Mouse (Mus musculus) kidney, adult 11 months (tissue): Measurements from ENCODE around the gene Itgal.
"Not testable (repeated sequence)": the region's sequence is repeated elsewhere in the genome, so short reads cannot be mapped to it uniquely, and the experiment has no call there.

Experiments used
- DNase-seq: peaks from one replicate; pipeline ENCODE4 v3.0.0; 2022

Gene Itgal

DNA sequence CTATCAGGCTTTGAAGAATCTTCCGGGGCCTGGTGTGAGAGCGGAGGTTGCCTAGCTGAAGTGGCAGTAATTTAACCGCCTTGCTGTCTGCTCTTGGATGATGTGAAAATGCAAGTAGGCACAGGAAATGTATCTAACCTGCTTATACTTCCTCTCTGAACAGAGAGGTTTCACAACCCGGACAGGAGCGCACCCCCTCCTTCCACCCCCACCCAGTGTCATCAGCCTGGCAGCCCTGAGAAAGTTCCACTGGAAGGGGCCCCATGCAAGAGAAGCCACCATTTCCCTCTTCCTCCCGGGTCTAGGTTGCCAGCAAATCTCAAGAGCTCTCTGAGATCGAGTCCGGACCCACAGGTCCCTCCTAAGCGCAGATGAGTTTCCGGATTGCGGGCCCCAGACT, at the start of gene Itgal:
Itgal (plus strand) TSS at position 163 of the 400 bp plus-strand sequence.
- DNase-seq, result no peak

DNA sequence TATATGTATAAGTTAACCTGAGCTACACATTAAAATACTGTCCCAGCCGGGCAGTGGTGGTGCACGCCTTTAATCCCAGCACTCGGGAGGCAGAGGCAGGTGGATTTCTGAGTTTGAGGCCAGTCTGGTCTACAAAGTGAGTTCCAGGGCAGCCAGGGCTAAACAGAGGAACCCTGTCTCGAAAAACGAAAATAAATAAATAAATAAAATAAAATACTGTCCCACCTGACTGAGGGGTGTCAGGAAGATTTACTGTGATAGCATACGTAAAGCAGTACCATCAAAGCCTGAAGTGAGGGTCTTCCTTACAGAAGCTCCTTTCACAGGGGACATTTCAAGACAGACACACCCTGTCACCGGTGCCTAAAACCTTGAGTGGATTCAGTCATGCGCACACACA, 45.5 kb upstream of the Itgal start:
- not testable (repeated sequence) for DNase-seq

DNA sequence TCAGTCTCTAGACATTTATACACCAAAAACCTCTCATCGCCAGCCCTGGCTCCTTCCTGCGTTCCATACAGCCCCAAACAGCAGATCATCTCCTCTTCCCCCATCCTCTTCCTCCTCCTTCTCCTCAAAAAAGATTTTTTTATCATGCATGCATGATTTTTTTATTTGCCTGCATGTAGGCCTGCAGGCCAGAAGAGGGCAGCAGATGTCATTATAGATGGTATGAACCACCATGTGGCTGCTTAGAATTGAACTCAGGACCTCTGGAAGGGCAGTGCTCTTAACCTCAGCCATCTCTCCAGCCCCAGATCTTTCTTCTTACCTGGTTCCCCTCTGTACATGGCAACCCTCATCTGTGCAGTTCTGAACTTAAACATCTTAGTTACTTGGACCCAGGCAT, 43.6 kb upstream of the Itgal start:
- DNase-seq, result no peak

DNA sequence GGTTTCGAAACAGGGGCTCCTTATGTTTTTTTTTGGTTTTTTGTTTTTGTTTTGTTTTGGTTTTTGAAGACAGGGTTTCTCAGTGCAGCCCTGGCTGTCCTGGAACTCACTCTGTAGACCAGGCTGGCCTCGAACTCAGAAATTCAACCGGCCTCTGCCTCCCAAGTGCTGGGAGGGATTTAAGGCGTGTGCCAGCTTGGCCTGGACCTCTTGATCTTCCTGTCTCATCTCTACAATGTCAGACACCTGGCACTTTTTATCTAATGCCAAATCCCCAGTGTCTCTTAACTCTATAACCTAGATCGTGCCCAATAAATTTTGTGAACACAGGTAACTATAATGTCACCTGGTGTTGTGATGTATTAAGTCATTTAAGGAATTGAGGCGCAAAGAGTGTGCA, 42.7 kb upstream of the Itgal start:
- DNase-seq, result no peak

DNA sequence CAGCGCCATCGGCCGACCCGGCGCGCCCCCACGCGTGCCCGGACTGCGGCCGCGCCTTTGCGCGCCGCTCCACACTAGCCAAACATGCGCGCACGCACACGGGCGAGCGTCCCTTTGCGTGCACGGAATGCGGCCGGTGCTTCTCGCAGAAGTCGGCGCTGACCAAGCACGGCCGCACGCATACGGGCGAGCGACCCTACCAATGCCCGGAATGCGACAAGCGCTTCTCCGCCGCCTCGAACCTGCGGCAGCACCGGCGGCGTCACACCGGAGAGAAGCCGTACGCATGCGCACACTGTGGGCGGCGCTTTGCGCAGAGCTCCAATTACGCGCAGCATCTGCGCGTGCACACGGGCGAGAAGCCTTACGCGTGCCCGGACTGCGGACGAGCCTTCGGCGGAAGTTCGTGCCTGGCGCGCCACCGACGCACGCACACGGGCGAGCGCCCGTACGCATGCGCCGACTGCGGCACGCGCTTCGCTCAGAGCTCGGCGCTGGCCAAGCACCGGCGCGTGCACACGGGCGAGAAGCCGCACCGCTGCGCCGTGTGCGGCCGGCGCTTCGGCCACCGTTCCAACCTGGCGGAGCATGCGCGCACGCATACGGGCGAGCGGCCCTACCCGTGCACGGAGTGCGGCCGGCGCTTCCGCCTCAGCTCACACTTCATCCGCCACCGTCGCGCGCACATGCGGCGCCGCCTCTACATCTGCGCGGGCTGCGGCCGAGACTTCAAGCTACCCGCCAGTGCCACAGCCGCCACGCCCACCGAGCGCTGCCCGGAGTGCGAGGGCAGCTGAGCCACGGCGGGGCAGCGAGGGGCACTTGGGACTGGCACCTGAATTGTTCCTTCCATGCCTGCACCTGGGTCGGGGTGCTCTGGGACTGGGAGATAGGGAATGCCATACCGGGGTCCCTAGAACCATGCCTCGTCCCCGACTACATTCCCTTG, 42.0 kb upstream of the Itgal start:
- peak; percentile 92 for DNase-seq

DNA sequence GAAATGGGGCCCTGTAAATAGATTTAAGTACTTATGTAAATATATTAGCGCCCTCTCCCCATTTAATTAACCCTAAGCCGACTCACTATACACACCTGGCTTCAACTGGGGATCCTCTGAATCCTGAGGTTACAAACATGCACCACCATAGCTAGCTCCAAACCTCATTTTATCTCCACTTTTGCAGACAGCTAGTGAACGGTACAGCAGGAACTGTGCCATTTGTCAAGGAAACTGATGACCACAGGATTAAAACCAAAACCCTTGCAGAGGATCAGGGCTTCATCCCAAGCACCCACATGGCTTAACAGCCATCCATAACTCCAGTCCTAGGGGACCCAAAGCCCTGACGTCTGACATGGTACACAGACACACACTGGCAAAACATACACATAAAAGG, 41.1 kb upstream of the Itgal start:
- no peak for DNase-seq

DNA sequence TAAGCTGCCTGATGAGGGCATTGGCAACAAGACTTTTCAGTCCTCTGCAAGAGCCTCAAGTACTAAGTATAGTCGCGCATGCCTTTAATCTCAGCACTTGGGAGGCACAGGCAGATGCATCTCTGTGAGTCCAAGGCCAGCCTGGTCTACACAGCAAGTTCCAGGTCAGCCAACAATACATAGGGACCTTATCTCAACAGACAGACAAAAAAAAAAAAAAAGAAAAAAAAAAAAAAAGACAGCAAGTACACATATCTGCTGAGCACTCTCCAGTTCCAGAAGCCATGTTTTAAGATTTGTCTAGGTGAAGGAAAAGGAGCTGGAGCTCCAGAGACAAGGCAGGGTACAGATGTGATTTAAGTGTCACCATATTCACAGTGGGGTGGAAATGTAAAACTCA, 40.1 kb upstream of the Itgal start:
- no peak for DNase-seq

DNA sequence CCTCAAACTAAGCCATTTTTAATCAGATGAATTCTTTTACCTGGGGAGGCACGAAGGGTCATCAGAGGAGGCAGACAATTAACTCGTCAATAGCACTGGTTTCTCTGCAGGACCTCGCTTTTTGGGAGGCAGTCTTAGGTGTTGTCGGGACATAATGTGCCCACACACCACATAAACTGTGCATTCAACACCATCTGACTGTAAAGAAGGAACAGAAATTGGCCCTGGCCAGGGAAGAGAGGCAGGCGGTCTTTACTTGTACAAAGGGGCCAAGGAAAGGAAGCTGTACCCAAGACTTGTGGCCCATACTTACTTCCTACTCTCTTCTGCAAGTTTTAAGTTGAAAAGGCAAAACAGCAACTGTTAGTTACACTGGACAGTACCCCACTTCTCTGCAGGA, 39.5 kb upstream of the Itgal start:
- no peak for DNase-seq

DNA sequence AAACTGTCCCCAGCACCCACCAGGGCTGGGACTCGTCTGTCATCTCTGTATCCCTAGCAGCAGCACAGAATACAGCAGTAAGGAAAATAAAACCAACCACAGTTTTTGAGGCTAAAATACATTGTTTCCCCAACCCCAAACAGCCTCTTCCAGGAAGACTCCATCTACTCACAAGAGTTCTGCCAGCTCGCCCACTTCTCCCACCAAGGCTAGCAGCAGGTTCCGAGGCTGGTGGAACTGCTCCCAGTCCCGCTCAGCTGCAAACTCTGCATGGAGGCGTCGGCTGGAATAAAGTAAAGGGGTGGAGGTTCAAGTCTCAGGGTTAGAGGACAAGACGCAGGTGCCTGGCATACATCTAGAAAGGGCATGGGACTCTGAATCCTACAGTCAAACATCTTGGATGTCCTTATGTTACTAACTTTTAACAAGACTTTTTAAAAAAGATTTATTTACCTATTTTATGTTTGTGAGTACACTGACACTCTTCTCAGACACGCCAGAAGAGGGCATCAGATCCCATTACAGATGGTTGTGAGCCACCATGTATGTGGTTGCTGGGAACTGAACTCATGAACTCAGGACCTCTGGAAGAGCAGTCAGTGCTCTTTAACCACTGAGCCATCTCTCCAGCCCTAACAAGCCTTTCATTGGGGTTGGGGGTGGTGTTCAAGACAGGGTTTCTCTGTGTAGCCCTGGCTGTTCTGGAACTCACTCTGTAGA, 36.7 kb upstream of the Itgal start:
- no peak for DNase-seq

DNA sequence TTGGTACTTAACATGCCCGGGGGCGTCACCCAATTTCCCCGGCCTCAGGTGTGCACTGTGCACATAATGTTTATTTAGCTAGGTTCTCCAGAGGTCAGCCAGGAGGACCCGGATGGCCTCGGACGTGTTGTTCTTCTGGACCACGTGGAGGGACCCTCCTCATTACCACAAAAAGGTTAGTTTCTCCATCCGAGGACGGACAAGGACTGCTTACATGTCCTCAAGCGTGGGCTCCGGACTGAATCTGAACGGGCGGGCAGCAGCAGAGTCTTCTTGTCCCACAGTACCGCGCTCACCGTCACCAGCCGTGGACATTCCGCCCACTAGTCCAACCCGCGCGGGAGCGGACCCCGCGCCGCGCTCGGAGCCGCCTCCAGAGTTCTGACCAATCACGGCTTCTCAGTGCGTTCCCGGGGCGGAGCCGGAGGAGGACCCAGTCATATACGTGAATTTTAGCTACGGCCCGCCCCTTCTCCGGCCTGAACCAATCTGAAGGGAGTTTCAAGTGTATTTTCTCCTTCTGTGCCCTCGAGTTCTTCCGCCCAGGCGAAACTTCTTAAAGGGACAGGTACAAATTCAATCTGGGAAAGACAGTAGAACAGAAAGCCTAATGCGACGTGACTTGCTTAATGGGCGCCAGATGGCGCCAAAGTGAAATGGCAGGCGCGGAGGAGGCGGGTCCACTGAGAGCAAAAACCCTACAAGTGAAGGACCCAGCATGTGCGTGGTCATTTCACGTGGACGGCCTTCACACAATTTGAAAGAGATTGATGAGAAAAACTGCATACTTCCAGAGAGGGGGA, 35.5 kb upstream of the Itgal start, which contains the start of gene Dctpp1:
Dctpp1 (minus strand) TSS at position 401 of the 803 bp plus-strand sequence.
- DNase-seq, result peak; percentile 99

DNA sequence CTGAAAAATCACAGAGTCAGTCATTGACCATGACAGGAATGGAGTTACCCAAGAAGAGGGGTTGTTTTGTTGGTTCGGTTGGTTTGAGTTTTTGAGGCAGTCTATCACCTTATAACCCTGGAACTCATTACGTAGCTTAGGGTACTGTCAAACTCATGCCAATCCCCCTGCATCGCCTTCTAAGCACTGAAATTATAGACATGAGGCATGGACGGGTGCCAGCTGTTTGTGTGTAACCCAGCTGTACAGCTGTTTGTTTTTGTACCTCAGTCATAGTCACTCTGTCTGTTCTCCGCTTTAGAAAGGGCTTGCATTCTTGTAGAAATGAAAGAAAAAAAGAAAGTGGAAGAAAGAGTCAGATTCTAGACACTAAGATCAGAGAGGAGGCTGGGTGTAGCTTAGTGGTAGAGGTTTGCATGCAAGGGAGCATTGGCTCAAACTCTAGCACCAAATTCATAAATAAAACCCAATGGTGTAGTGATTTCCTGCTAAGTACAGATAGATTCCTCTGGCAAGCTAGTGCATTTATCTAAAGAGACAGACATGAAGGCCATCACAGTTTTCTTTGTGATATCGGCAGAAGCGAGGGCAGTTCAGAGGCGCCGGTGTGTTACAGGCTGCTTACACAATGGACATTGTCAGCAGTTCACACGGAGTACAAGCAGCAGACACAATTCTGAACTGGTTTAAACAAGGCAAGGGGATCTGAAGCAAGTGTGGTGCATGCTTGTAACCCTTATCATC, 33.7 kb upstream of the Itgal start:
- DNase-seq, result no peak

DNA sequence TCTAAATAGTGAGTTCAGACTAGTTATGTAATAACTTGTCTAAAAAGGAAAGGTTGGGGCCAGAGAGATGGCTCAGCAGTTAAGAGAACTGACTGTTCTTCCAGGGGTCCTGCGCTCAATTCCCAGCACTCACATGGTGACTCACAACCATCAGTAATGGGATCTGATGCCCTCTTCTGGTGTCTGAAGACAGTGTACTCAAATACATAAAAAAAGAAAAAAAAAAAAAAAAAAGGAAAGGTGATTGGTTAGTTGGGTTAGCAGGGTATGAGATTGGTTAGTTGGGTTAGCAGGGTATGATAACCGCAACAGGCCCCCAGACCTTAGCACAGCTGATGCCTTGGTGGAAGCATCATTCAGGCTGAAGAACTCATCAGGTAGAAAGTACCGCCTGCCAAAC, 32.5 kb upstream of the Itgal start:
- DNase-seq, result no peak

DNA sequence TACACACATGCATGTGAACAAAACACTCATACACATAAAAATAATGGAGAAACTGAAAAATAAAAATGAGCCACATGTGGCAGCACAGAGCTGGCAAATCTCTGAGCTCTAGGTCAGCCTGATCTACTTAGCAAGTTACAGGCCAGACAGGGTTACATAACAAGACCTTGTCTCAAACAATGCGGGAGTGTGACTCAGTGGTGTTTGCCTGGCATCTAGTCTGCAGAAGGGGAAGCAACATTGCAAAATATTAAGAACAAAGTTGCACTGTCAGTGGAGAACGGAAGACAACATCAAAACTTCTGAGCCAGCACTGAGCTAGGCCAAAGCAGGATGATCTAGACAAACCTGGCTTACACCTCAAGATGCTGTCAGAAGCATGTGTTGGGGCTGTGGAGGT, 25.8 kb upstream of the Itgal start:
- no peak for DNase-seq

DNA sequence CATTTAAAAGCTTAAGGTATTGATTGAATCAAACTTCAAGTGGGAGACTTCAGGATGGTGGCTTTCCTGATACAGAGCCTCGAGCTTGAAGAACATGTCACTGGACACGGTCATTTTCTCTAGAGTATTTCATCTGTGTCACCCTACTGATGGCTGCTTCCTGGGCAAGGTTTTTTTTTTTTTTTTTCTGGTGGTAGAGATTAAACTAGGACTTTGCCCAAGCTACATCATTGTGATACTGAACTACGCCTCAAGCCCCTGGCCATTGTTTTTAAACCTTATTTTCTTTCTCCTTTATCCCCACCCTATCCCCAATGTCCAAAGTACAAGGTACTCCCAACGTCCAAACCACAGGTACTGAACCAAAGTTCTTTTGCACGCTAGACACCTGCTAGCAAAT, 25.4 kb upstream of the Itgal start:
- no peak for DNase-seq

DNA sequence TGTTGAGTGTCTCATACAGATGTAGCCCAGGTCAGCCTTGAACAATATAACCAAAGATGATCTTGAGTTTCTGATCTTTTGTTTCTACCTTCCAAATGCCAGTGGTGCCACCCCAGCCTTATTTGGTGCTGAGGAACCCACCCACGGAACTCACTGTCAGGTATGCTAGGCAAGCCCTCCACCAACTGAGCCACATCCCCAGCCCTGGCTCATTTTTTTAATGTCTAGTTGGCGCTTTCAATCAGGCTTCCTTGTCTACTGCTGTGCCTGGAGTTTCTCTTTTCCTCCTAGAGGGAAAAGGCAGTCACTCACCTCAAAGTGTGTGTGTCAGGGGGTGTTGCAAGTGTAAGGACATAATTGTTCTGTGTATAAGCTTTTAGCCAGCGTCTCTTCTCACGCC, 25.0 kb upstream of the Itgal start:
- no peak for DNase-seq

DNA sequence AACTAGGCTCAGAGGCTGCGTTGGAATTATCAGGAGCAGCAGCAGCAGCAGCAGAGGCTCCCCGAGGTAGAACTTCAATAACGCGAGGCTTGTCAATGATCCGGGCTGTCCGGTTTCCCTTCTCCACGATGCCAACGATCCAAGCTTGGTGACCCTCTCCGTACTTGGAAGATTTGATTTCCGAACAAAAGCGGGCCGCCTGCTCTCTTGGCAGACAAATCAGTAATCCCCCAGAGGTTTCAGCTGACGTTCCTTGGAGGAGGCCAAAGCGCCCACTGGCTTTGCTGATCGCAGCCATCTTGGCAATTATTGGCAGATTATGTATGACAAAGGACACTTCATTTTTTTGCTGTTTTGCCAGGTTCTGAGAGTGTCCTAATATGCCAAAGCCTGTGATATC, 23.5 kb upstream of the Itgal start:
- no peak for DNase-seq

DNA sequence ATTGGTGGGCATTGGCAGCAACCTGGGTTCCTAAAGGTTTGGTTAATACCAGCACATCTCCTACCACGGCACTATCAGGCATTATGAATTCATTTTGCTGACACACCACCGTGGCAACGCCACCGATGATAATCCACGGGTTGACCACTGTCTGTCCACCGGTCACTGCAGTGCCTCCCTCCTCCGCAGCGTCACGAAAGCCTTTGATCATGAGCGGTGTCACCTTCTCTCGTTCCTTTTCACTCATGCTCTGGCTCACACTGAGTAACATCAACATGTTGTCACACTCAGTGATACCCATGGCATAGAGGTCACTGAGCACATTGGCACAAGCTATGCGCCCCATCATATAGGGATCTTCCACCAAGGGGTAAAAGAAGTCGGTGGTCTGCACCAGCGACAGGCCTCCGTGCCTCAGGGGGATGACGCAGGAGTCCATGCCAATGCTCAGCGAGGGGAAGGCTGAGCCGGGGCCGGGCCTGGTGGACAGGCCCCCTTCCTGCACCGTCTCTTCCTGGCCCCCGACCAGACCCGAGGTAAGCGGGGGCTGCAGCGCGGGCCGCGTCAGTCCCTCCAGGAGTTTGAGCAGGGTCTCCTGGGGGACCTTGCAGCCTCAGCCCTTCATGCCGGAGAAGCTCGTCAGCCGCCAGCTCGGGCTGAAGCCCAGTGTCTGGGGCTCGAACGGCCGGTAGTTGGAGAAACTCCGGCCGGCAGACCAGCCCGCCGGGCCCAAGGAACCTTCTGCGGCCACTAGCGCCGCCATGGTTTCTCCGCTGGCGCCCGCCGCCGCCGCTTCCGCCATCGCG, 22.7 kb upstream of the Itgal start:
- DNase-seq, result no peak

DNA sequence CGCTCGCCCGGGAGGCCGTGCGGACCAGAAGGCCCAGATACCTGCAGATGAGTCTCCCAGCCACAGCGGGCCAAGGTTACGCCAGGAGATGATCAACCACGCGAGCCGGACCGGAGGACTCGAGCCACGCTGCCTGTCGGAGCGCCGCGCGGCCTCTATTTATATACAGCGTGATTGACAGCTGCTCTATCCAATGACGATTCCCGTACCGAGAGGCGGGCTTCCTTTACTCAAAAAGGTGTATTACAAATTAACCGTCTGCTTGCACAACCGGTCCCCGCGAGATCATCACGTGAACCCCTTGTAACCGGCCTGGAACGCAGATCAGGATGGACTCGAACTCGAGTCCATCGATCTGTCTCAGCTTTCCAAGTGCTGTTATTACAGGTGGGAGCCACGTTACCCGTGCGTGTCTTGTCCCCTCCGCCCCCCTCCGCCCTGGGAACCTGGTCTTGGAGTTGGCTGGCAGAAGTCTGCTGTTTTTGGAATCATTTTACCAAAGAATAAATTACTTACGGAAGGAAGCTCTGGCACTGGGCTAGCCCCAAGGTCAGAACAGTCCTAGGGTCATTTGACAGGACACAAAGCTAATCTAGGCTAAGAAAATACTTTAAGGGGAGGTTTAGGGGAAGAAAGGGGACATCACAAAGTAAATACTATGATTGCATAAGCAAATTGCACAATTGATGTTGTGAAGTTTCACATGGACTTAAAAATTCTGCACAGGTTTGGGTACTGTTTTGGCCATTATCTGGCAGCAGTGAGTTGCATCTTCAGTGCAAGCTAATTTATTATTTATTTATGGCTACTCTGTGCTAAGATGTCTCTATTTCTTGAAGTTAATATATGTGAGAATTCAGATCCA, 21.9 kb upstream of the Itgal start, which contains the start of gene Sephs2:
Sephs2 (minus strand) TSS at position 131 of the 865 bp plus-strand sequence.
- DNase-seq, result peak; percentile 98

DNA sequence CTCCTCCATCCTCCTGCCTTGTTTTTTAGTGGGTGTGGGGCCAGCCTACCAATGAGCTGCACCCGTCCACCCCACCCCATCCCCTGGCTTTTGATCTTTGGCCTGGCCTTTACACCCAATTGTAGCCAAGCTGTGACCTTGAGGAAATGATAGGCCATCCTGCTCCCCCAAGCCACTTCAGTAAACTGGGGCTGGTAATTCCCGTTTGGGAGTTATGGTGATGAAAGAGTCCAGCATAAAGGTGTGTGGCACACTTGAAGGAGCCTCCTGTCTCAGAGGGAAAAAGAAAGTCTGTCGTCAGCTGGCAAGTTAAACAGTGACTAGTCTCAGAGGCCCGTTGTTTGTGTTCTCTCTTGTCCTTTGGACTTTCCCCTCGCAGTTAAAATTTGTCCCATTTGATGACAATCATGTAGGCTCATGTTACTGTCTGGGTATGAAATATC, 19.5 kb upstream of the Itgal start:
- peak; percentile 86 for DNase-seq

DNA sequence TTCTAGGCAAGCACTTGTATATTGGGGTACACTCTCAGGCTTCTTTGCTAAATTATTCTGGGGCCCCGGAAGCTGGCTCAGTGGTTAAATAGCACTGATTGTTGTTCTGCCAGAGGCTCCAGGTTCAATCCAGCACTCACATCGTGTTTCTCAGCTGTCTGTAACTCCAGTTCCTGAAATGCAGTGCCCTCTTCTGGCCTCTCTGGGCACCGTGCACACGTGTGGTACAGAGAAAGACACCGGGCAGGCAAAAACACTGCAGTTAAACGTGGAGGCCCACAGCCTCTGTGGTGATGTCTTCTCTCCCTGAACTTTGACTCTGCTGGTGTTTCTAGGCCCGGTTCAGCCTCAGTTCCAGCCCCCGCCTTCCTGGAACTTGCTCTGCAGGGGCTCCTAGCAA, 17.7 kb upstream of the Itgal start:
- peak; percentile 72 for DNase-seq
